Mouse (Mus musculus): ENCODE data around the gene Gm10272.

DNA sequence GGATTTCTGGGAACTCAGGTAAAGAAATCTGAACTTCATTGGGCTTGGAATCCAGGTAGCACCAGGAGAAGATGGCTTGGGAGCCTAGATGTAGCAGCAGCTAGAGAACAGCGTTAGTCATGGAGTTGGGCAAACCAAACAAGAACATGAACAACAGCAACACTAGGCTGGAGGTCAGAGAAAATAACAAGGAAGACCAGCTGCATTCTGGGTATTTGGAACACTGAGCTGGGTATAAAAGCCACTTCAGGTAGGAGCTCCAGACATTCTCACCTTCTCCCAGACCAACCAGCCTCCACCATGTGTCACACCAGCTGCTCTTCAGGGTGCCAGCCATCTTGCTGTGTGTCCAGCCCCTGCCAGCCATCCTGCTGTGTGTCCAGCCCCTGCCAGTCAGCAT is at the start of gene Gm10272:
- TF ChIP-seq CTCF (IDR thresholded peaks at IDR 0.05) (no peak), POLR2A (IDR thresholded peaks at IDR 0.05; ENCODE audit: insufficient read depth, low read depth, low read length) (no peak)
